Mouse (Mus musculus): ENCODE results near the gene Rad18. TPM values are rescaled to one million over a fixed set of nuclear protein-coding genes. Genes with fewer than 3 reads are reported as not detected.
A peak's percentile ranks its signal among the peaks of the same experiment; 100 is the strongest.
"Not testable (repeated sequence)": the region's sequence is repeated elsewhere in the genome, so short reads cannot be mapped to it uniquely, and the experiment has no call there.

Gene Rad18
- total RNA-seq (2021), result 1 to 10 TPM; 6.1 to 6.9 TPM

- peak; percentile 83 for DNase-seq
Measured at GRCm38 (mm10) chr6:112696056-112696950, at the start of gene Rad18. Rad18 (minus strand) TSS chr6:112696686.

DNA sequence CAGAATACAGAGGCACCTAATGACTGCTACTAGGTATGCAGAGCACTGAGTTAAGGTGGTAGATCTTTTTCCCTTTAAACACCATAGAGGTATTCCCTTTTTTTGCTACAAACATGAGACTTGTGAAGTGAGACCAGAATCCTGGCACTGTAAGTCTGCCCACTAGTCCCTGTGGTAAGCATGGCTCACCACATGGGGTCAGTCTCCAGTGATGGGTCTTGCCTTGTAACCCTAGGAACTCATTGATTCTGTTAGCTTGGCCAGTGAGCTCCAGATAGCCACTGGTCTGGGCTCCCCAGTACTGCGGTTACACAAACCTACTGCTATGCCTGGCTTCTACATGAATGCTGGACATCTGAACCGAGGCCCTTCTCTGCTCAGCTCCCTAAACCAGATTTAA, 45.8 kb upstream of the Rad18 start:
- no peak for DNase-seq

DNA sequence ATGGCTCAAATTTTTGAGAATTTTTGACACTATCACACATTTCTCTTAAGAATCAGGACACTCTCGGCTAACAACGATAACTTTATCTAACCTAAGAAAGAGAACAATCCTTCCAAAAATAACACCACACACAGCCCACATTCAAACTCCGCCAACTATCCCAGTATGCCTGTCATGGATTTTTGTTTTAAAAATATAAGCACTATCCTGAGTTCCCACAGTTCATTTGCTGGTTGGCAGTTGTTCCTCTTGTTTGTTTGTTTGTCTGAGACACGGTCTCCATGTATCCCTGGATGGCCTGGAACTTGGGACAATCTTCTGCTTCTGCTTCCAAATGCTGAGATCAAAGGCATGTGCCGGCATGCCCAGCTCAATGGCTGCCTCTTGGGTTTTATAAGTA, 45.3 kb upstream of the Rad18 start:
- no peak for DNase-seq

DNA sequence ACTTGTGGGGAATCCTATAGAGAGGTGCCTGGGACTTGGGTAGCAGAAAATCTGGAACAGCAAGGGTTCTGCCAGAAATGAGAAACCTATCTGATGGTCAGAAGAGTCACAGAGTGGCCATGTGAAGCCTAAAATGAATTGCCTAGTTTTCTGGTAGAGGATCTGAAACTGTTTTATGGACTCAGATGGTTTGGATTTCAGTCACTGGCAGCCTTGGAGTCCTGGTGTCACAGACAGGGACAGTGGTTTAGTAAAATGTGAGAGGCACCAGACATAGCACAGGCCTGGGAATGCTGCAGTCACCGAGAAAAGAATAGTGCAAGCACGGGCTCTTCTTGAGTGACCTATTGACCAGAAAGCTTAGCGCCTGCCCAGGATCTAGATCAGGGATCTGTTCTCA, 43.1 kb upstream of the Rad18 start:
- no peak for DNase-seq

GRCm38 (mm10) chr6:112738924-112739323, 42.4 kb upstream of the Rad18 start:
- DNase-seq, result peak; percentile 68 to 70

DNA sequence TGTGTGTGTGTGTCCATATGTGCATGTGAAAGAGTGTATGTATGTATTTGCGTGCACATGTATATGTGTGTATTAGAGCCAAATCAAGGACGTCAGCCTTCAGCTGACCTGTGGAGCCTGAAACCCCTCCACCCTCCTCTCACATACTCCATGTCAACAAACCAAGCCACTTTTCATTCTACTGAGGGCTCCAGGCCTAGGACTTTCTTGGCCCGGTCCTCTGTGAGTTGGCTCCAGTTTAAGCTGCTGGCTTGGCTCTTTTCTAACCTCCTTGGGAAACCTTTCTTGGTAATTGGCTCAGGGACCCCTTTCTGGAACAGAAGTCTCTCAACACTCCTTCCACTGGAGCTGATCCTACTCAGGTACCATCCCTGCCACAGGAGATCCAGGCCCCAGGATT, 40.0 kb upstream of the Rad18 start:
- DNase-seq, result no peak

DNA sequence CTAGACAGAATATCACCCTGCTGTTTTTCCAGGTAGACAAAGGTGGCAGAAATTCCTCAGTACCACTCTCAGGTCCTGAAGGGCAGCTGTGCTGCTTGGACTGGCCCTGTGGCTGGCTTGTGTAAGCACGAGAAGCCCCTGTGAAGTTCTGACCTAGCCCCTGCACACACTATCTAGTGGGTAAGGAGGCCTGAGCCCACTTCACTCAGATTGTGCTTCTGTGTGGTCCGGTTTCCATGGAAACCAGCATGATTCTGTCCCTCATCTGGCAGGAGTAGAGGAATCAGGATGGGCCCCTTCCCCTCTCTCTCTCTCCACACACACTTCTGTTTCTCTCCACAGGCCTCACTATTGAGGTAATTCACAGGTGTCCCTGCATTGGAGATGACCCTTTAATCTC, 38.6 kb upstream of the Rad18 start:
- no peak for DNase-seq

DNA sequence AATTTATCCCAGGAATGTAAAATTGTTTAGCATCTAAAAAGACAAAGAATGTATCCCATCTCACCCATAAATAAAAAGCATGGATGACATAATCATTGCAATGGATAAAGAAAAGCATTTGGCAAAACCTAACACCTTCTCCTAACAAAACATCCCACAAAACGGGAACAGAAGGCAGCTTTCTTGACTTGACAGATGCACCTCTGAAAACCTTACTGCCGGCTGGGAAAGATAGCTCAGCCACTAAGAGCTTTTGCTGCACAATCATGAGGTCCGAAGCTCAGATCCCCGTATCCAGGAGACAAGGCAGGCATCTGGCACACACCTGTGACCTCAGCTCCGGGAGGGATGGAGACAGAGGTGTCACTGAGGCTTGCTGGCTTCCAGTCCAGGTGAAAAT, 37.5 kb upstream of the Rad18 start:
- DNase-seq, result no peak

GRCm38 (mm10) chr6:112732434-112732833, 35.9 kb upstream of the Rad18 start:
- no peak for DNase-seq

DNA sequence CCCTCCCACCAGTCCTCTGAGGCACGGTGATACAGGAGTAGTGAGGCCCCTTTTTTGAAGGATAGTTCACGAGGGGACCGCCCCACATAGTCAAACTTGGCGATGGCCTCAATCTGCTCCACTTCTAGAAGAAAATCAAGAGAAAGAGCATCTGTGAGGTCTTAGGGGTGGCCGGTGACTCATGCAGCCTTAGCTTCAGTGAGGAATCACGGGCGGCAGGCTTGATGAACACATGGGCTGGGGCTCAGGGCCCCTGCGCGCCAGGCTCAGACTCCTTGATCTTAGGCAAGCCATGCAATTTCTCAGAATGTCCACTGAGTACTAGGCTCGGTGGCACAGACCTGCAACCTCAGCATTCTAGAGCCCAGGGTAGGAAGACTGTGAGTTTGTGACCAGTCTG, 34.9 kb upstream of the Rad18 start:
- DNase-seq, result no peak

DNA sequence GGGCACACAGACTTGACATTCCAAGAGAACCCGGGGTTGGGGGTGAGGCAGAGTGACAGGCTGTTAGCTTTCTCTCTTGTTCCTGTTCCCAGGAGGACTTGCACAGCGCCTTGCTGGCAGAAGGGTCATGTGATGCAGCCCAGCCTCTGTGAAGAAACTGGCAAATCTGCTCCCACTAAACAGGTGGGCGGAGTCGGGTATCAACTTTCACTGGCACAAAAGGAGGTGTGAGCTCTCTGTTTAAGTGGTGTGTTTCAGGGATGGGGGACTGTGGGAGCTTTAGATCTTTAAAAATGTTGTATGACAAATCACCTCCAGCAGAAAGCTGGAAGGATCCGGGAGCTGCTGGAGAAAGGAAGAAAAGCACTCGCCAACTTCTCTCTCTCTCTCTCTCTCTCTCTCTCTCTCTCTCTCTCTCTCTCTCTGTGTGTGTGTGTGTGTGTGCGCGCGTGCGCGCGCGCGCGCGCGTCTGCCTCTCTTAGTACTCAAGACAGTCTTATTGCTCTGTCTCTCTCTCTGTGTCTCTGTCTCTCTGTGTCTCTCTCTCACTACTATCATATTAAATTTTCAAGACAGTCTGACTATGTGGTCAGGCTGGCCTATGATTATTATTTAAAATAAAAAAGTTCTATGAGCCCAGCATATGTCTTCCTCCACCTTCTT, 32.4 kb upstream of the Rad18 start:
- peak; percentile 62 to 72 for DNase-seq

DNA sequence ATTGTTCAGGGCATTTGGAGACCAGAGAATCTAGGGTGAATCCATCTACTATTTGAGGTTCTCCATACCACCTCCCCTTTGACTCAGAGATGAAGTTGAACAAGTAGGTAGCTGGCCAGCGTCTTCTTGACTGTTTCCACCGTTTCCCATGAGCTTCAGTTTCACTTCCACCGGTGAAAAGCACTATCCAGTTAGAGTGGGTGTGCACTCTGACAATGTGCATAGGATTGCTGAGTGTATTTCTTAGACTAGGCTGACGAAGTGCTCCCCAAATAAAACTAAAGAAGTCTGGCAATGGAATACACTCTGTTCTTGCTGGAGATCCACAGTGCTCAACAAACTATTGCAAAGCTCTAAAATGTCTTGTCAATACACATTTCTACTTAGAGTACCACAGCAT, 29.0 kb upstream of the Rad18 start:
- no peak for DNase-seq

- no peak for DNase-seq
Measured at GRCm38 (mm10) chr6:112720409-112721080, 24.1 kb upstream of the Rad18 start.

DNA sequence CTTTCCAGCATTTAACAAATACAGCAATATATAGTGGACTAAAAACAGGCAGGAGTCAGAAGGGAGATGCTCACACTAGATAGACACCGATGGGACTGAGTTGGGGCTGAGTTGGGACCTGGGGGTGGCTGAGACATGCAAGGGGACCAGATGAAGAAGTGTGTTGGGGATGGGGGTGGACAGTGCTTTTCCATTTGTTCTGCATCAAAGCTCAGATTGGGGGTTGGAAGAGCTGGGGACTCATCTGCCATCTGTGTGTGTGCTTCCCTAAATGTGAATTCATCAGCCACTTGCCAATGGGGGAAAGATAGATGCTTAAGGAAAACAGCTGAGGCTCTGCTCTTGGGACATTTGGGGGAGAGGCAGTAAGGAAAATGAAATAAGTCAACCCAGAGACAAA, 23.5 kb upstream of the Rad18 start:
- peak; percentile 63 to 65 for DNase-seq

DNA sequence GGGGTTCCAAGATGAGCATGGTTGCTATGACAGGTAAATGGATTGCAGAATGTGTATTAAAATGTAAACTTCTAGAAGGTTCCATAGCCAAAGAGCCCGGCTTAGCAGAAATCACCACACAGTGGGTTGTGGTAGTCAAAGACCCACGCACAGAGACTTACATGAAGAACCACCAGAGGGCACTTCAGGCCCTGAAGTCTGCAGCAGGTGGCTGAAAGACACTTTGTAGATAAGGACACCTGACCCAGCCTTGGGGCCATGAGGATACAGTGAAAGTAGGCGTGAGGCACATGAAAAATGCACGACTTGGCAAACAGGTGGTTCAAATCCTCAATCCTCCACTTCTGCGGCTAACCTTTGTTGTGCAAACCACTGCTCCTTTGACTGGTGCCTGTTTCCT, 20.7 kb upstream of the Rad18 start:
- DNase-seq, result no peak

DNA sequence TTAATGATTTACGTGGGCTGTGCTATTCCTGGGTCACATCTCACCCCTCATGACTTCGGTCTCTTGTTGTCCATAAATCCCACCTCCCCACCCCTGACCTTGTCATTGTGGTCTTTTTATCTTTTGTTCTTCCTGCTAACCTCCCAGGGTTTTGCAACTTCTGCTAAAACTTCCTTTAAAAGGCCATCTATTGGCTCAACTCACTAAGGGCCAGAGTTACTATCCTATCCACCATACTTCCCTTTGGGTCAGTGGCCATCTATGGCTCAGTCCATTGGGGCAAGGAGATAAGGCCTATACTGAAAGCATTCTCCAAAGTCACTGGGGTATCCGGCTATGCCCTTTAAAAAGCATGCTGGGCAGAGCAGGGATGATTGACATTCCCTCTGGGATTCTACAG, 17.5 kb upstream of the Rad18 start:
- no peak for DNase-seq

DNA sequence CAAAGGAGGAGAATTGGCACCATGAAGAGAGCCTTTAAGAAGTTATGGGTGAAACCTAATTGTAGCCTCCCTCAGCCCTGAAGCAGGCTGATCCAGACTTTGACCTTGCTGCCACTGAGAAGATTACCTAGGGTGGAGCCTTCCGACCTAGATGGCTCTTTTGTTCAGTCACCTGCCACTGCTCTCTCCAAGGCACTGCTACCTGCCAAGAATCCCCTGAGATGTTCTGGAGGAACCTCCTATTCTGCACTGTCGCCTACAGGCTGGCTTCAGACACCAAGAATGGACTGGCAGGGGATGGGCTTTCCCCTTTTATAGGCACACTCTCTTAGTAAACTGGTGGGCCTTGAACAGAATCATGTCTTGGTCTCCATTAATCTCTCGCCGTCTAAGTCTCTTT, 5.8 kb upstream of the Rad18 start:
- not testable (repeated sequence) for DNase-seq

GRCm38 (mm10) chr6:112700392-112700791, 3.9 kb upstream of the Rad18 start:
- peak in 1 of 2 experiments; percentile 48 for DNase-seq

- DNase-seq, result no peak
Measured at GRCm38 (mm10) chr6:112699115-112699514, 2.6 kb upstream of the Rad18 start.

DNA sequence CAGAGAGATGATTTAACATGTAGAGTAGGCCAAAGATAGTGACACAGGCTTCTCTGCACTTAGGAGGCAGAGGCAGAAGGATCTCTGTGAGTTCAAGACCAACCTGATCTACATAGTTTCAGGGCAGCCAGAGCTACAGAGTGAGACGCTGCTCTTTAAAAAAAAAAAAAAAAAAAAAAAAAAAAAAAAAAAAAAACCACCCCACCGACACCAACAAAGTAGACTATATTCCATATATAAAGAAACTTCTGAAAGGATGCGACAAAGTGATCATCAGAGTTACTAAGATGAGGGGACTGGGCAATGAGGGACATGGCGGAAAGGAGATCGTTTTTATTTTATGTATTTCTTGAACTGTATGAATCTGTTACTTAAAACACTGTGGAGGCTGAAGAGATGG, 2.0 kb downstream of the Rad18 start:
- no peak for DNase-seq

- no peak for DNase-seq
Measured at GRCm38 (mm10) chr6:112691523-112691922, 5.0 kb downstream of the Rad18 start.

- no peak for DNase-seq
Measured at GRCm38 (mm10) chr6:112688033-112688432, 8.5 kb downstream of the Rad18 start.

- DNase-seq, result no peak
Measured at GRCm38 (mm10) chr6:112686485-112686884, 10.0 kb downstream of the Rad18 start.

Measured in layer of hippocampus, postnatal 36 days (tissue).